Mouse (Mus musculus) spleen, adult 2 months (tissue): ENCODE results near the gene Gm20422. TPM values are rescaled to one million over a fixed set of nuclear protein-coding genes. Genes with fewer than 3 reads are reported as not detected.
"Not testable (repeated sequence)": the region's sequence is repeated elsewhere in the genome, so short reads cannot be mapped to it uniquely, and the experiment has no call there.

Source experiments
- DNase-seq, 2 experiments: peaks; one replicate each; pipeline versions ENCODE4 v3.0.0 to v3.0.0-alpha.2; 2012 to 2021; ENCODE audit warnings: low spot score in 2 of 2, low read depth in 1 of 2
- H3K27ac ChIP-seq: fragments of 200-500 bp; 2 replicates; pipeline ENCODE4 v1.5.1; 2012; ENCODE audit warnings: low read length, inconsistent platforms; ENCODE audit not compliant: insufficient read depth
- H3K27me3 ChIP-seq: fragments of 200-500 bp; 2 replicates; pipeline ENCODE4 v1.6.1; 2012; ENCODE audit warnings: mild to moderate bottlenecking, moderate library complexity, low read length, inconsistent platforms; ENCODE audit not compliant: control insufficient read depth, insufficient read depth
- H3K36me3 ChIP-seq: fragments of 200-500 bp; 2 replicates; pipeline ENCODE4 v1.6.1; 2012; ENCODE audit warnings: mild to moderate bottlenecking, low read length, inconsistent platforms; ENCODE audit not compliant: control insufficient read depth, insufficient read depth
- H3K4me1 ChIP-seq: fragments of 200-500 bp; 2 replicates; pipeline ENCODE4 v1.6.1; 2011; ENCODE audit warnings: inconsistent platforms; ENCODE audit not compliant: control insufficient read depth, insufficient read depth, insufficient read length
- H3K4me3 ChIP-seq: fragments of 200-500 bp; 2 replicates; pipeline ENCODE4 v1.5.1; 2011; ENCODE audit warnings: mild to moderate bottlenecking, inconsistent platforms; ENCODE audit not compliant: insufficient read depth, insufficient read length; ENCODE audit errors: extremely low read depth
- CTCF ChIP-seq: fragments of 200-500 bp; IDR thresholded peaks from 2 replicates; pipeline ENCODE4 v1.5.1; 2011; ENCODE audit warnings: mild to moderate bottlenecking, inconsistent platforms; ENCODE audit not compliant: insufficient read depth, insufficient read length, insufficient replicate concordance; ENCODE audit errors: extremely low read depth
- POLR2A ChIP-seq: fragments of 200-500 bp; IDR thresholded peaks from 2 replicates; pipeline ENCODE4 v1.6.1; 2011; ENCODE audit warnings: low read depth, low read length, inconsistent platforms
- WGBS: fragments of 180-500 bp; shearing (Covaris S2); methylation state at CpG from one replicate; pipeline ENCODE4 v1.1.7; 2018; 5-methylcytosine and 5-hydroxymethylcytosine counted together
- polyA plus RNA-seq: library from polyadenylated mRNA; depleted of rRNA; stranded (reverse); fragments of >200 nt; gene quantifications from 2 replicates; pipeline ENCODE4 v1.2.3, GENCODE M21; 2012; rRNA removed

Gm20422 gene
- polyA plus RNA-seq, 1 experiment: 0.32 TPM

- TF ChIP-seq CTCF (no peak), POLR2A (no peak)
- WGBS: 78% methylated on average over 6 of the region's 6 CpGs
- Histone ChIP-seq H3K4me3 (no peak overlapping the region), H3K27ac (no peak overlapping the region), H3K4me1 (peaks cover 5% of the 10 kb centered on the region; the same call in 1 of the 2 replicates), H3K36me3 (peaks cover 10% of the 10 kb centered on the region), H3K27me3 (no peaks in the 10 kb centered on the region)
- DNase-seq: no peak
Measured at GRCm38 (mm10) chr8:69715366-69715765, 59.3 kb downstream of the Gm20422 start.

- DNase-seq: no peak
- Histone ChIP-seq H3K27ac (no peak overlapping the region), H3K4me3 (no peak overlapping the region), H3K36me3 (peaks cover 25% of the 10 kb centered on the region), H3K4me1 (peaks cover 5% of the 10 kb centered on the region; the same call in 1 of the 2 replicates), H3K27me3 (no peaks in the 10 kb centered on the region)
- WGBS: 90% methylated on average over 8 of the region's 8 CpGs
- TF ChIP-seq POLR2A (no peak), CTCF (no peak)
Measured at GRCm38 (mm10) chr8:69713516-69713915, 61.2 kb downstream of the Gm20422 start.

- not testable (repeated sequence) for H3K4me3 ChIP-seq, H3K27ac ChIP-seq, H3K4me1 ChIP-seq, DNase-seq, H3K27me3 ChIP-seq
- WGBS: 97% methylated on average over 10 of the region's 10 CpGs
- H3K36me3 ChIP-seq: peaks cover 51% of the 10 kb centered on the region
Measured at GRCm38 (mm10) chr8:69710624-69711023, 64.1 kb downstream of the Gm20422 start, which contains the start of gene Zfp869. TSS of gene Zfp869 (minus strand) at chr8:69710724.

GRCm38 (mm10) chr8:69701810-69702209 is 72.9 kb downstream of the Gm20422 start:
- TF ChIP-seq POLR2A (no peak), CTCF (no peak)
- H3K4me3 ChIP-seq: no peak overlapping the region
- H3K4me1 ChIP-seq: no peaks in the 10 kb centered on the region
- no peak overlapping the region for H3K27ac ChIP-seq
- H3K27me3 ChIP-seq: no peaks in the 10 kb centered on the region
- DNase-seq: no peak
- 72% methylated on average over 6 of the region's 6 CpGs for WGBS
- peaks cover 25% of the 10 kb centered on the region for H3K36me3 ChIP-seq

Other genes starting within 250 kb of the Gm20422 start
- 3.3 and 4.0 TPM in 2 replicates for gene Zfp868, start 149.3 kb downstream of the Gm20422 start, polyA plus RNA-seq
- 0.14 and 0.20 TPM in 2 replicates for gene Zfp964, start 120.4 kb downstream of the Gm20422 start, polyA plus RNA-seq
- gene Zfp869, start 64.2 kb downstream of the Gm20422 start, polyA plus RNA-seq: 2.3 TPM in 2 replicates
- 1.1 and 1.3 TPM in 2 replicates for gene Zfp963, start 24.9 kb downstream of the Gm20422 start, polyA plus RNA-seq
- 83.2 and 114 TPM in 2 replicates for gene Atp13a1, start 16.3 kb upstream of the Gm20422 start, polyA plus RNA-seq
- 8.8 and 9.0 TPM in 2 replicates for gene Zfp866, start 16.3 kb upstream of the Gm20422 start, polyA plus RNA-seq
- gene Gmip, start 33.8 kb upstream of the Gm20422 start, polyA plus RNA-seq: 210 and 212 TPM in 2 replicates
- 6.6 and 8.9 TPM in 2 replicates for gene Lpar2, start 47.5 kb upstream of the Gm20422 start, polyA plus RNA-seq
- gene Pbx4, start 57.6 kb upstream of the Gm20422 start, polyA plus RNA-seq: 10.7 and 14.7 TPM in 2 replicates
- gene Cilp2, start 112.8 kb upstream of the Gm20422 start, polyA plus RNA-seq: 0.11 and 0.34 TPM in 2 replicates
- 1.0 TPM in 2 replicates for gene Tssk6, start 127.3 kb upstream of the Gm20422 start, polyA plus RNA-seq
- 53.8 and 76.3 TPM in 2 replicates for gene Ndufa13, start 127.7 kb upstream of the Gm20422 start, polyA plus RNA-seq
- gene Yjefn3, start 127.8 kb upstream of the Gm20422 start, polyA plus RNA-seq: 1.5 and 1.9 TPM in 2 replicates
- 45.8 and 64.6 TPM in 2 replicates for gene Gatad2a, start 221.5 kb upstream of the Gm20422 start, polyA plus RNA-seq